Mouse (Mus musculus) embryo, embryonic 10.5 days (tissue): ENCODE data around the gene Trim29.

ENCODE experiments used
- DNase-seq: peaks from one replicate; pipeline ENCODE4 v3.0.0-alpha.2; 2015; ENCODE audit warnings: low spot score

The Trim29 gene

DNA sequence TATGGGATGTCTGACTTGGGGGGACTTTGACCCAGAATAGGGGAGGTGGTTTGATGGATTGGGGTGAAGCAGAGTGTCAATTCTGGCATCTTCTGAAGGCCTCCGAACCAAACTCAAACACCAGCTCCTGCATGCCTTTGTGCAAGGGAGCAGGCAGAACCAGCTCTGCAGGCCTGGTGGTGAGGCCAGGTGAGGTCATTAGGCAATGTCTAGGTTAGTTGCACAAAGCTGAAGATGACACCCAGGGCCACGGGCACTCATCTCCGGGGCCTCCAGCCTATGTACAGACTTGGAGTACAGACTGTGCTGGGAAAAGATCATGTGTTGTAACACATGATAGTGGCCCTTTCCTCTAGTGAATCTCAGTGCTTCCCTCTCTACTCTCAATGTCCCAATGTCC, 3.2 kb downstream of the Trim29 start:
- DNase-seq = no peak

DNA sequence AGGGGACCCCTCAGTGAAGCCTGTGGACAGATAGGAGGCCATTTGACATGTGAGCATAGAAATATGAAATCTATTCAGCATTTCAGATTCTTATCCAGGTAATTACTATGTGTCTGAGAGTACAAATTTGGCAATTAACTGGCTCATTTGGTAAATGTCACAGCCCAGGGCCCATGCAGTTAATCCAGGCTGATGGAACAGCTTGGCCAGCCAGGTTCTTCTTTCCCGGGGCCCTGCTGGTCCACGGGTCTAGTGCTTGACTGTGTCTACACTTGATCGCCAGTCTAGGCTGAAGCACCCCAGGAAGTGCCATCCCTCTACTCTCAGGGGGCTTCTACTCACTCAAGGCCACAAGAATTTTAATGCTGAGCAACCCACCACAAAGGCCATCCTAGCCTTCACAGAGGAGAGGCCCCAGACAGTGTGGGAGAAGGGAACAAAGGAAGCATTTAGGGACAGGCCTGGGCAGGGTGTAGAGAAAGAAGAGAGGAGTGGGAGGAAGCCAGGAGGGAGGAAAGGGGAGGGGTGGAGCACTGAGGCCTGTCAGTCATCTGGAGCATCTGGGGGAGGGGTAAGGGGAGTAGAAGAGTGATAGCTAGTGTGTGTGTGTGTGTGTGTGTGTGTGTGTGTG, 4.8 kb downstream of the Trim29 start:
- DNase-seq = peak; percentile 42

DNA sequence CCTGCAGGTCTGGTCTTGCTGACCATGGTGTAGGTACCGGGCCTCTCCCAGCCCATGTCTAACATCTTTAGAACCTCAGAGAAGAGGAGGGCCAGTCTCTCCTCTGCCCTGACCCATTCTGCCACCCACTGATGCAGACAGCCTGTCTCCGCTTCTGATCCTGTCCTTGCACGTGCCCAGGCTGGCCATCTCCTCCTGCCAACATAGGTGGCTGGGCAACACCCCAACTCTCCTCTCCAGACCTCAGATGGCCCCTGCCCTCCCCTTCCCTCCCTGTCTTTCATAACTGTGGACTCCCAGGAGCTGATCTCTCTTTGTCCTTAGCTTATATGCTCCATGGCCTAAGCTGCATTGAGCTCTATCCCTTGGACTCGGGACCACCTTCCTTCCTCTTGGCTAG, 5.8 kb downstream of the Trim29 start:
- DNase-seq = no peak

DNA sequence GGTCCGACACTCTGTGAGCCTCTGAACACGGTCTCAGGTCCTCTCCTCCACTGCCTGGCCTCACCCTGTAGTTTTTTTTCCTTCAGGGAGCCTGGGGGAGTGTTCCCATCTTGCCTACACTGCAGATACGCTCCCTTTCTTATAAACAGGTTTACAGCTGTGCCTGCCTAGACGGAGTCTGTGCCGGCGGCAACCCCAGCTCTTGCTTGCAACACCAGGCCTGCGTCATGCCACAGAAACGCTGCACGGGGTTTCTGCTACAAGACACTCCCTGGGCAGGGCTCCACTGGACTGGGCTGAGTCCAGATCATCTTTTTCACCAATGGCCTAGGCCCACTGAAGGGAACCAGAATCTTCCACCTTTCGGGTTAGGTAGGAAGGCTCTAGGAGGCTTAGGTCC, 8.0 kb downstream of the Trim29 start:
- DNase-seq = no peak

DNA sequence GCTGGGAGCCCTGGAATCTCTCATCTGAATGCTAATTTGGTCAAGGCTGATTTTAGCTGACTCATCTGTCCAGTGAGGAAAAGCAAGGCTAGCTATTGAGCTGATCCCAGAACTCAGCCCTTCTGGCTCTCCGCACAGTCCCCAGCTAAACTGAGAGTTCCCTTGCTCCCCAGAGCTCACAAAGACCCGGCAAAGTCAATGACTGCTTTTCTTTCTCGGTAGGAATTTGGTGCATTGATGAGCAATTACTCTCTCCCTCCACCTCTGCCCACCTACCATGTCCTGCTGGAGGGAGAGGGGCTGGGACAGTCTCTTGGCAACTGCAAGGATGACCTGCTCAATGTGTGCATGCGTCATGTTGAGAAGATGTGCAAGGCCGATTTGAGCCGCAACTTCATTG, 11.3 kb downstream of the Trim29 start:
- no peak for DNase-seq

DNA sequence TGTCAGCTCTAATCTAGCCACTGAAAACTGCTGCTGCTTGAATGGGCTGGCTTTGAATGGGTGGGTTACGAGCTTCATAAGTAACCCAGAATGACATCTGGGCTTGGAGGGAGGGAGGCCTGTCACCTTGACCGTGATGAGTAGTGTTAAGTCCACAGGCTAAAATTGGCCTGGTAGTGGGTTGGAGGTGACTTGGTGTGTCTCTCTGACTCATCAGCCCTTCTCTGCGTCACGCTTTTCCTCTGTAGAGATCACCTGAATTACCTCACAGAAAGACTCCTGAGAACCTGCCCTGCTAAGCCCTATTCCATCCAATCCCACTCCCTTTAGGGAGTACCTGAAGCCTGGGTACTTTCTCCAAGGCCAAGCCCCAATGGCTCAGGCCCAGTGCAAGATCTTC, 12.0 kb downstream of the Trim29 start:
- DNase-seq = no peak

DNA sequence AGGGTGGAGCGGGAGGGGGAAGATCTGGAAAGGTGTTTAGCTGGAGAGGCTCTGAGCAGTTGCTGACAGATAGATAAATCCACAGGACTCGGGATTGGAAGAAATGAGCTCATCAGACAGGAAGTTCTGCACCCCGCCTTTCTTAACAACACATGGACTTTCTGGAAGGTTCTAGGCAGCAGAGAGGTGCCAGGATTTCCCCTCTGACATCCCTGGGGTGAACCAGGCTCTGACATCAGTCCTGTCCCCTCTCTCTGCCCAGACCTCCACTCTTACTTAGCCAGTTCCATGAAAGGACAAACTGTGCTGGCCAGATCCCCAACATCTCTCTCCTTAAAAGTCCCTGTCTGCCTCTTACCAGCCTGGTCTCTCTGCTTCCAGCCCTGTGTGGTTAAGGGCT, 14.8 kb downstream of the Trim29 start:
- DNase-seq = no peak

DNA sequence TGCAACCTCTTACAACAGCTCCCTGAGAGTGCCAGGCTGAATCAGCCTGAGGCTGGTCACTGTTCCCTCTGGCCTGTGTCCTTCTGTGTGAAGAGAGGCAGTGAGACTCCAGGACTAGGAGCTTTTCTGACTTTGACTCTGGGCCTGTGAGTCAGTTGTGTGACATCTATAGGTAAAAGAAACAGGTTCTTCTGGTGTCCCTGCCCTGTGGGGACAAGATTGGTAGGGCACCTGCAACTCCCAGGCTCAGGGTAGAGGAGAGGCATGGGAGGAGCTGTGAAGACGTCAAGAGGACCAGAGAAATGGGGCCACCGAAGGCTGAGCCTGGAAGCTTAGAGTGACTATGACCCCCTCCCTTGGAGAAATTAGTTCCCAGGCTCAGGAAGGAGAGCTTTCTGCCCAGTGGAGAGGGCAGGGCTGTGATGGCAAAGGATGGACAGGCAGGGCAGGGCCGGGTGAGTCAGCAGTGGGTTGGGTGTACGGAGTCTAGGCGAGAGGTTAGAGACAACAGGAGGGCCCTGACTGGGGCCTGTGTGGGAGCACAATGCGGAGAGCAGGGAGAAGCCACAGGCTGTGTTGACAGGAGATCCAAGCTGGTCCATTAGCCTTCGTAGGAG, 15.5 kb downstream of the Trim29 start:
- no peak for DNase-seq

DNA sequence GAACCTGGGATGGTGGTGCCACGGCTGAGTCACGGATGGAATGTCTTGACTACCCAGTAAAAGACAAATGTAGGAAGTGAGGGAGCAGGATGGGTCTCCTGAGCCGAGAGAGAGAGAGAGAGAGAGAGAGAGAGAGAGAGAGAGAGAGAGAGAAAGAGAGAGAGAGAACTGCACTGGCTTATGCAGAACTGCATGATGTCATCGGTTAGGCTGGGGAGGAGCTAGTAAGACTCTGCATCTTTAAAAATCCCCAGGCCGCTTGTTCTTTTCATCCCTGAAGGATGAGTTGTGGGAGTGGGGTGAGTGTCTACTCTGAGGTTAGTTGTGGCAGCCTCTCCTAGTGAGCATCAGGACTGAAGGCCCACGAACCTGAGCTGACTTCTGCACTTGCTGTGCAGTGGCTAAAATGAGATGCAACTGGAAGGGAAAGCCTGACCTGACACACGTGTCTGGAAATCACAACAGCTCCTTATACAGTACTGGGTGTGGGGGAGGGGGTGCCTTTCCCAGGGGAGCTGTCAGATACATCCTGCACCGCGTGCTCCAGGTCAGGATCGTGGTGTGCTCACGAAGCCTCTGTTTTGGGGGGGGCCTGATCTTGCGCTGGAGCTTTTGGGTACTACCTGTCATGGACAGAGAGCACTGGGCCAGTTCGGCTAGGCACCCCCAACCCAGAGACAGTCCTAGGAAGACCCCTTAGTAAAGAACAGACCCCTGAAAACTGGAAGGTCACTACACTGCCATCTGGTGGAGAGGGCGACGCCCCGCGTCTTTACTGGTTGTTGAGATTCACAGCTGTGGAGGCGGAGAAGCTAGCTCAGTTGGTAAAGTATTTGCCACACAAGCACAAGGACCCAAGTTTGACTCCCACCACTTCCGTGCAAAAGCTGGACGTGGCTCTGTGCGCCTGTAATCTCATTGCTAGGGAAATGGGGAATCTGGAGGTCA, 16.8 kb downstream of the Trim29 start:
- peak; percentile 74 for DNase-seq

DNA sequence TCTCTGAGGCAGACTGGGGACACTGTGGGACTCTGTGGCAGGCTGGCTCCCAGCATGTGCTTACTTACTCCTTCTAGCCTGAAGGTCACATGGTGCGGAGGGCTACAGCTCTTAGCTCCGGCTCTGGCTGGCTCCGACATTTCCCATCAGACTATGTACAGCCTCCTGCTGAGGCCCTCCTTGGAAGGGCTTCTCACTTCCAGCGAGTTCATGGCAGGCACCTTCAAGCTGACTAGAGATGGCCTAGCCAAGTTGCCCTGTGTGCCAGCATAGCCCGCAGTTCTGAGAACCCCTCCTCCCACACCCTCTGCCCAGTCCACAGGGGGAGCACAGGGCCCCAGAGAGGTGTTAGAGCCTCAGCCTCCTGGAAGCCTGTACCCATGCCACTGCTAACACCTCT, 19.8 kb downstream of the Trim29 start:
- DNase-seq = no peak

DNA sequence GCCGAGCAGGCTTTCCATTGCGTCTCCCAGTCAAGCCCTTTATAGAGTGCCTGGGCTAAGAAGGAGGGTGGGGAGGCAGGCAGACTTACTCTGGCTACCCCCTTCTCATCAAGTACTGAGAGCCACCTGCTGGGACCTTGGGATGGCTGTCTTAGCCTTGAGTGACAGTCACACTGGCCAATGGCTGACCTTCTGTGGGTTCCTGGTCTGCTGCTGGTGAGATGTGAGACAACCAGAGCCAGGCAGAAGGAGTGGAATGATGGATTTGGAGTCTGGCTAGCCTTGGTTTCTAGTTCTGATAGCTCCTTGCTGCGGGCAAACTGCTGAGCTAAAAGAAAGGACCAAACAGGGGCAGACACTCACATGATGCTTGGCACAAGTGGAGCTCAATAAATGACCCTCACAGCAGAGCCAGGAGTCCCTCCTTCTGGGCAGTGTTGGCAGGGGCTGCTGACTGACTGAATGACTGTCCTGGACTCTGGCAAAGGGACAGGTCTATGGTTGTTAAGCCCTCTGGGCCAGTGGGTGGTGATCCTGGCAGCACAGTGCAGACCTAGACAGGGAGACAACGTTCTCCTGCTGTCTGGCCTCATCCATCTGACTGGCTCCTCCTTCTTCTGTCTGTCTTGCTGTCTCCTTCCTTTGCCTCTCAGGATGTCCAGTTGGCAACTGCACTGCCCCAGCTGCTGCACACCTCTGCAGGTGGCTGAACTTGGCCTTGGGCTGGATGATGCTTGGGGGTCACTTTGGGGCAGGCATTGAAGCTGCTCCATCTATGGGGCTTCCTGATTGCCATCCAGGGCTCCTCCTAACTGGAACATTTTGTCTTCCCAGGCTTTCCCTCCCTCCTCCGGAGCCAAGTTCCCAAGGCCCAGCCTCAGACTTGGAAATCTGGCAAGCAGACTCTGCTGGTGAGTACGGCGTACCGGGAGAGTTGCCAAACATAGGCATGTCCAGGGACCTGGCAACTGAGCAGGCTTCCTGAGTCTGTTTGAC, 21.1 kb downstream of the Trim29 start:
- DNase-seq = no peak

DNA sequence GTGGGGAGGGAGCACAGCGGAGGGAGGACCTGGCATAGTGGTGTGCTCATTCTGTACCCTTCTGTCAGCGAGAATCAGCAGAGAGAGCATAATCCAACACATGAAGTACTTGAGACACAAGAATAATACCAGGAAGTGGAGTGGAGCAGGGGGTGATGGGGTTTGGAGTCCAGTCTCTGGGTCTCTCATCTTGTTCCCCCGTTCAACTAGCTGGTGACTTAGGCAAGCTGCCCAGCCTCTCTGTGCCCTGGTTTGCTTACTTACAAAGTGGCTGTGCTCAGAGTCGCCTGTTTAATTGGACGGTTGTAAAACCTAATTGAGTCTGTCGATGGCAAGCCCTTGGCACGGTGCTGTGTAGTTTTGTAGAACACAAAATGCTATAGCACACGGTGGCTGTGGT, 23.8 kb downstream of the Trim29 start:
- no peak for DNase-seq

DNA sequence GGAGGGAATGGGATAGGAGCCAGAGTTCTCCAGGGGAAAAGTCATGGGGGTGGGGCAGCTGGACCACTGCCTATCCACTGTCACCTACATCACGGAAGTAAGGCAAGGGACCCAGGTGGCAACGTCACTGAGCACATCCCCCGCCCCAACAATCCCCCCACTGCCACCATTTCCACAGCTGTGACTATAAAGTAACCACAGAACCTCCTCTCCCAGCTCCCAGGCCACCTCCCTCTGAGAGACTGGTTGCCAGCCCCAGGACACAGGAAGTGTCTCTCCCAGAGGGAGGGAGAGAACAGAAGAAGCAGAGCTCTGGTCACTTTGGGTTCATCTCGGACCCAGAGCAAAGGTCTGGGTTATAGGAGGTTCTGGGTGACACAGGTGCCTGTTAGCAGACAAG, 27.0 kb downstream of the Trim29 start:
- DNase-seq = no peak

DNA sequence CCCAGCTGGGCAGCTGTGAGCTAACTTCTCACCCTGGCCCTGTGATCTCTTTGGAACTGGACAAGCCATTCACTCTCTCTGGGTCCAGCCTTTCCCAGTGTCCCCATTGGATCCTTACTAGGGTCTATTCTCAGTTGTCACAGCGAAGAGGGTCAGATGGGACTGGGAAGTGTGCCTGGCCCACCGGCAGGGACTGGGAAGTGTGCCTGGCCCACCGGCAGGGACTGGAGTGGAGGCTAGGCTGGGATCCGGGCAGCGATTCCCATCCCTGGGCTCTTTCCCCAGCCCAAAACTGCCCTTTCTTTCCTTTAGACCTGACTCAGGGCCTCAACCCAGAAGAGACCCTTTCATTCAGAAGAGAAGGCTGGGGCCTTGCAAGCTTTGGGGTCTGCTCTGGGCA, 27.4 kb downstream of the Trim29 start:
- no peak for DNase-seq

DNA sequence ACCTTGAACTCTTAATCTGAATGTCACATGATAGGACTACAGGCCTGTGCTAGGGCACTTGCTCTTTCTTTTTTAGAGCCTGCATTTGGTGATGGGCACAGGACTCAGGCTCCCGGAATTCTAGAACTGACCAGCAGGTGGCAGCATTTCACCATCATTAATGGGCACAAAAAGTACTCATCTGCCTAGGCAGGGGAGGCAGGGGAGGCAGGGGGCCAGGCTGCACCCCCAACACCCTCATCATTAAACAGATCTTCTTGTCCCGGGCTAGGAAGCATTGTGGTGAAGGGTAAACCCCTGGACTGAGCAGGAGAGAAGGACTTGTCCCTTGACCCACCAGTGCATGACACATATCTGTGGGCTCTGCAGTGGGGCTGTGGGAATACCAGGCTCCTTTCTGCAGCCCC, 29.0 kb downstream of the Trim29 start:
- DNase-seq = peak; percentile 88

DNA sequence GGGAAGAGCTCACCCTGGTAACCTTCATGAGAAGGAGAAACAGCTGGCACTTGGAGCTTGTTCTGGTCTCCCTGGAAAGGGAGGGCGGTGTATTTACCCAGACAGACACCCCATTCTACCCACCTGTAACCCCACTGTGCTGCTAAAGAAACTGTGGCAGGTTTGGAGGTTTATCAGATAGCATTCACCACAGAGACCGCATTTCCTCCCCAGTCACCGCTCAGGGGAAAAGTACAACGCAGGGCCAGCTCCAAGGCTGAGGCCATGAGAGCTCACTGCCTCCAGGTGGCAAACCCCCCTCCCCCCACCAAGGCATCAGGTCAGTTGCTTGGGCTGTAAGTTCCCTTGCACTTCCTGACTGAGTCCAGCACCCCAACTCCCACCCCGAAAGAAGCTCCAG, 39.4 kb downstream of the Trim29 start:
- DNase-seq = no peak

DNA sequence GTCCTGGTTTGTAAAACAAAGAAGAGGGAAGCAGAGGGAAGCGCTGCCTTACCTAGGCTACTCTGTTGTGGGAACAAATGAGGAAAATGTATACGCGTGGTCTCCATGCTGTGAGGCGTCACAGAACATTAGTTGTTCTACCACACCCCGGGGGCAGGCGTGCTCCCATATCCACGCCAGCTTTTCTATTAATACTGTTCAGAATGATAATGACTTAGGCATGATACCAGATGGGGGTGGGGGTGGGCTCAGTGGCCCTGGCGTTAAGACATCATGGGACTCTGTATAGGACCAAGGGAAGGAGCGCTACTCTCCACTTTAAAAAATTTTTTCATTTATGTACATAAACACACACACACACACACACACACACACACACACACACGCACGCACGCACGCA, 40.4 kb downstream of the Trim29 start:
- no peak for DNase-seq

DNA sequence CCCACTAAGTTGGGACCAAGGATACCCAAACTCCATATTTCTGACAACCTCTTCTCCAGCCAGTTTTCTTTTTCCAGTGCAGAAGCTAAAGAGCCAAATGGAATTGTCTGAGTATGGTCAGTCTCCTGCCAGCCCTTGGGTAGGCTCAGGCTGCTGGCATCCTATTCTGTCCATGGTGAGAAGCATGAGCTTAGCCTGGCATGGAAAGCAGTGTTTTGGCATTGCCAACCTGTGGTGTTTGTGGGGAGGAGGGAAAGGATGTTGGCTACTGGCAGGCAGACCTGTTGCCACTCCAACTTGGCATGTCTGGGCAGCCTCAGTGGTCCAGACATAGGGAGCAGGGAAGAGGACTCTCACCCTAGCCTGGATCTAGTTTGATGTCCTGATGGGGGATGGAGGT, 46.4 kb downstream of the Trim29 start:
- no peak for DNase-seq

DNA sequence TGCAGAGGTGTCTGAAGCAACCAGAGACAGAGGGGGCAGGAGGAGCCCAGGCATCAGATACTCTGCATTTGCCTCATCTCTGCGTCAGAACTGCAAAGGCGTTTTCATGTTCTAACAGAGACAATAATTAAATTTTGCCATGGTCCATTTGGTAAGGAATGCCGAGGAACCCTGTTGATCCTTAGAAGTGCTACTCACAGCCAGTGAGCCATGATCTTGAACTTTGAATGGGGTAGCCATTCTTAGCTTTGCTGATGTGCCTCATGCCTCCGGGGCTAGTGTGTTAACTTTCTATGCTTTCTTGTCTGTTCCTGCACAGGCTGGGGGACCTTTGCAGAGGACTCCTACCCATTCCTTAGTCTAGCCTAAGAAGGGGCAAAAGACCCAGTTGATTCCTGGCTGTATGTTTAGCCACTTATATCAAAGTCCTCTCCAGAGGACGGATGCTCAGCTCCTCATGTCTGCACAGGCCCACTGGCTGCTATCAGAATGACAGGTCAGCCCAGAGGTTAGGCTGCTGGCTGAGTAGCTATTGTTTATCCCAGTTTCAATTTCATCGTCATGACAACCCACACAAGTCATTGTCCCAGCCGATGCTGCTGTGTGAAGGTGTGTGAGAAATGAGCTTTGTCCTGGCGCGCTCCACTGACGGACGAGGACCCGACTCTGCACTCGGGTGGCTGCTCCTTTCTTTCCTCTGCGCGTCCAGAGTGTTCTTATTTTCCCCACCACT, 48.1 kb downstream of the Trim29 start:
- DNase-seq = peak; percentile 68

DNA sequence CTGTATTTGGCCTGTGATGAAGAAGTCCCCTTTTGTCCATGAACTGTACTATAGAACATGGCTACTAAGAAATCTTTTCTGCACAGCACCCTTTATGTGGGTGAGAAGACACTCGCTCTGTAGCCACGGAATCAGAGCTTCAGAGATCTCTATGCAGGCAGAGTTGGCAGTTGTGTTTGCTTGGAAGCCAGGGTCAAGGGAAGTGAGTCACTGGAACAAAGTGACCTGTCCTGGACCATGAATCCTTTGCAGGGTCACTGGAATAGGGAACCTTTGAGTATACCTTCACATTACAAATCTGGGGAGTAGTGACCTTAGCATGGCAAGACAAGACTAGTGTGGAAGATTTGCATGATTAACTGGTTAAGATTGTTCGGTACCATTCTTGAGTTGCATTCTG, 58.1 kb downstream of the Trim29 start:
- no peak for DNase-seq

DNA sequence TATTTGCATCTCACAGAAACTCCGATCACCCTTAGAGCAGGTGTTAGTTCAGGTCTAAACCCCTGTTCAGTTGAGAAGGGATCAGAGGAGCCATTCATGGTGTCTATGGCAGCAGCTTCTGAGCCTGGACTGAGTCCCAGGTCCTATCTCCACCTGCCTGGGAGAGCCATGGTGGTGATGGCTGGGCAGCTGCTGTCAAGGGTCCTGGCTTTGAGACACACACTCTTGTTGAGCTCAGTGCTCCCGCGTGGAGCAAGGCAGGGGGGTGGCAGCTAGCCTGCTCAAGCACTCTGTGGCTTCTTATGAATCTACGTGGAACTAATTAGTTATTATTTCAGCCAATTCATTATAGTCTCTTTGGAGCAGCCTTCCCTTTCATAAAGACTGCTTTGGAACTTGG, 73.2 kb downstream of the Trim29 start:
- DNase-seq = no peak
